Mouse (Mus musculus) adrenal gland, postnatal 14 days (tissue): Measurements from ENCODE around the gene Zfp57. TPM values are rescaled to one million over a fixed set of nuclear protein-coding genes. Genes with fewer than 3 reads are reported as not detected.
"Not testable (repeated sequence)": the region's sequence is repeated elsewhere in the genome, so short reads cannot be mapped to it uniquely, and the experiment has no call there.

Experiments used
- DNase-seq: peaks from one replicate; pipeline ENCODE4 v3.0.0; 2021; ENCODE audit warnings: mixed read lengths
- long read RNA-seq, 2 experiments: library from polyadenylated mRNA; stranded (forward); transcript quantifications; one replicate each; pipeline ENCODE4 v2.0.0; 2021
- total RNA-seq: library from RNA; stranded (reverse); gene quantifications from 2 replicates; pipeline ENCODE4 v1.2.3, GENCODE M21; 2021

Zfp57 gene
- total RNA-seq, result 4.1 and 4.5 TPM in 2 replicates
- long read RNA-seq, experiment 1, partial matches to known transcripts, result 0 of 2 reads
- long read RNA-seq, experiment 1, other reads (novel, unspliced or antisense), result 1 of 2 reads
- long read RNA-seq, experiment 2, result 0 reads

- DNase-seq, result no peak
Measured at GRCm38 (mm10) chr17:37000863-37001262, at the start of gene Zfp57. Gene Zfp57 (plus strand): TSS chr17:37001163.

- no peak for DNase-seq
Measured at GRCm38 (mm10) chr17:36952631-36953030, 48.3 kb upstream of the Zfp57 start.

GRCm38 (mm10) chr17:36953062-36953461 is 47.9 kb upstream of the Zfp57 start:
- DNase-seq, result no peak

- peak; percentile 97 for DNase-seq
Measured at GRCm38 (mm10) chr17:36957999-36958743, 42.8 kb upstream of the Zfp57 start, which contains the start of the genes Znrd1 and Znrd1as. Gene Znrd1 (minus strand): TSS chr17:36958559. Gene Znrd1as (plus strand): TSS chr17:36958592.

GRCm38 (mm10) chr17:36958884-36959283 is 42.1 kb upstream of the Zfp57 start:
- DNase-seq, result peak; percentile 30

GRCm38 (mm10) chr17:36961125-36961524 is 39.8 kb upstream of the Zfp57 start:
- DNase-seq, result no peak

GRCm38 (mm10) chr17:36966875-36967274 is 34.1 kb upstream of the Zfp57 start:
- DNase-seq, result no peak

- no peak for DNase-seq
Measured at GRCm38 (mm10) chr17:36970316-36970890, 30.6 kb upstream of the Zfp57 start.

GRCm38 (mm10) chr17:36971172-36971850 is 29.7 kb upstream of the Zfp57 start:
- DNase-seq, result no peak

- DNase-seq, result no peak
Measured at GRCm38 (mm10) chr17:36972791-36973190, 28.2 kb upstream of the Zfp57 start.

- DNase-seq, result no peak
Measured at GRCm38 (mm10) chr17:36973271-36973787, 27.6 kb upstream of the Zfp57 start.

- peak; percentile 13 for DNase-seq
Measured at GRCm38 (mm10) chr17:36981221-36981813, 19.6 kb upstream of the Zfp57 start, which contains the start of gene 2410137M14Rik. Gene 2410137M14Rik (minus strand): TSS chr17:36981237.

GRCm38 (mm10) chr17:36981845-36982244 is 19.1 kb upstream of the Zfp57 start:
- no peak for DNase-seq

- DNase-seq, result no peak
Measured at GRCm38 (mm10) chr17:36982253-36983155, 18.5 kb upstream of the Zfp57 start.

GRCm38 (mm10) chr17:36988475-36988874 is 12.5 kb upstream of the Zfp57 start:
- DNase-seq, result no peak

GRCm38 (mm10) chr17:36989437-36989836 is 11.5 kb upstream of the Zfp57 start, which contains the start of gene H2-M5:
Gene H2-M5 (minus strand): TSS chr17:36989537.
- no peak for DNase-seq

- not testable (repeated sequence) for DNase-seq
Measured at GRCm38 (mm10) chr17:36990630-36991029, 10.3 kb upstream of the Zfp57 start.

- no peak for DNase-seq
Measured at GRCm38 (mm10) chr17:36992336-36993104, 8.4 kb upstream of the Zfp57 start.

- no peak for DNase-seq
Measured at GRCm38 (mm10) chr17:36993770-36994325, 7.1 kb upstream of the Zfp57 start.

- DNase-seq, result no peak
Measured at GRCm38 (mm10) chr17:36994528-36994927, 6.4 kb upstream of the Zfp57 start.
